Comparison of ENCODE assay signal across 8 mouse cellular contexts in genomic region chr6:147263587-147264565, GRCm38 (mm10). TPM values are rescaled to one million over a fixed set of nuclear protein-coding genes. Genes with fewer than 3 reads are reported as not detected.
DNase-seq lines count a peak whose midpoint lies in the region; ATAC-seq and TF ChIP-seq lines count a peak whose summit lies in the region.

Gene Pthlh (minus strand): TSS chr6:147264183.

- peak; percentile 65 to 85 for DNase-seq in adrenal gland, adult (ENCODE audit: inconsistent age in 2 of 2, low spot score in 1 of 2)
- peak; percentile 78 for DNase-seq in gastrocnemius, postnatal 25 days
- peak; percentile 10 for DNase-seq in induced T-regulatory cell, adult 2 months (ENCODE audit: low read depth)
- DNase-seq in left cerebral cortex, postnatal 4 days = peak; percentile 38
- peak; percentile 41 for DNase-seq in mesoderm, embryonic 11.5 days (ENCODE audit: low read depth, low spot score)
- DNase-seq in skeletal muscle tissue, adult 2 months (ENCODE audit: low read depth, low spot score) = peak; percentile 60

- no peaks in the 10 kb centered on the region for H3K4me1 ChIP-seq in cortical plate, adult 2 months (ENCODE audit: control insufficient read depth, insufficient read depth, low read length)

- no peak for ATAC-seq in activated CD4-positive, CD25-positive, alpha-beta regulatory T cell, adult 4 months

- no peak within 1 kb of the TSS for H3K27ac ChIP-seq in cortical plate, adult 2 months (ENCODE audit: insufficient read depth, low read length)

- peak within 1 kb of the TSS; percentile 20 for H3K4me3 ChIP-seq in cortical plate, adult 2 months (ENCODE audit: insufficient read depth, low read length)

- no peak for TF ChIP-seq POLR2A in cortical plate, adult 2 months (IDR thresholded peaks at IDR 0.05; ENCODE audit: extremely low read depth, insufficient read depth, low read length)

- TF ChIP-seq CTCF in cortical plate, adult 2 months (IDR thresholded peaks at IDR 0.05; ENCODE audit: extremely low read depth, insufficient read depth, low read length) = no peak

- intact Hi-C loops in left cerebral cortex, postnatal 4 days (cut with DNase I) = no loop called here

RNA-seq across cellular contexts. Expression of gene Pthlh, which starts in this region (rescaled TPM):
- 4.8 and 5.6 TPM in 2 replicates for polyA plus RNA-seq in cortical plate, adult 2 months (2012; rRNA removed)
- 1 to 10 TPM in 1 of 2 experiments, under 1 TPM in 1; 0.88 to 1.6 TPM for total RNA-seq in gastrocnemius, postnatal 25 days (2021)
- 1 to 10 TPM; 1.1 to 1.5 TPM for total RNA-seq in left cerebral cortex, postnatal 4 days (2021)
- polyA plus RNA-seq in activated CD4-positive, CD25-positive, alpha-beta regulatory T cell, adult 4 months (2017; shearing (Covaris generic)) = not detected

Comparison
In these comparisons a context has a peak if more than half of its experiments do, and no peak if none do; other contexts are left out.
1. DNase-seq: peak in every context shown above with its lines; median percentile 78 in gastrocnemius, postnatal 25 days; 75 in adrenal gland, adult; 60 in skeletal muscle tissue, adult 2 months; 41 in mesoderm, embryonic 11.5 days; 38 in left cerebral cortex, postnatal 4 days; 10 in induced T-regulatory cell, adult 2 months.